Mouse (Mus musculus): ENCODE measurements around the gene Lgi2. TPM values are rescaled to one million over a fixed set of nuclear protein-coding genes. Genes with fewer than 3 reads are reported as not detected.
A peak's percentile ranks its signal among the peaks of the same experiment; 100 is the strongest.

Lgi2 gene
- polyA plus RNA-seq (2016; fragmentation: Nextera tagmentation; extraction: Ambion mirVana), result 1.8 TPM in 2 replicates

- Histone ChIP-seq H3K27ac (no peak within 1 kb of the TSS), H3K36me3 (no peaks in the 10 kb centered on the region), H3K4me1 (peaks cover 12% of the 10 kb centered on the region), H3K4me3 (peak within 1 kb of the TSS; percentile 68), H3K27me3 (replicated peaks) (no peaks in the 10 kb centered on the region), H3K9ac (peak within 1 kb of the TSS; percentile 74), H3K9me3 (peaks cover 5% of the 10 kb centered on the region; the same call in 1 of the 2 replicates), H3K4me2 (replicated peaks) (peak within 1 kb of the TSS; percentile 97)
- ATAC-seq (ENCODE audit: low FRiP score, low read depth), result peak; percentile 84
- under 1% methylated on average over 73 of the region's 83 CpGs for WGBS
These were observed at the start of gene Lgi2 for GRCm38 (mm10) chr5:52565813-52566531. Lgi2 (minus strand) TSS chr5:52566462.

- H3K9me3 ChIP-seq, result 0 out of 2 replicates have a peak, but pooled peaks cover 5% of the 10 kb centered on the region
- H3K27me3 ChIP-seq (replicated peaks), result no peaks in the 10 kb centered on the region
- ATAC-seq (ENCODE audit: low FRiP score, low read depth), result no peak
- no peak overlapping the region for H3K4me3 ChIP-seq
- 61% methylated on average over 9 of the region's 9 CpGs for WGBS
- no peak overlapping the region for H3K9ac ChIP-seq
- H3K4me2 ChIP-seq (replicated peaks), result no peak overlapping the region
- H3K4me1 ChIP-seq, result peaks cover 22% of the 10 kb centered on the region
- H3K27ac ChIP-seq, result no peak overlapping the region
- no peaks in the 10 kb centered on the region for H3K36me3 ChIP-seq
These were observed 49.2 kb upstream of the Lgi2 start for GRCm38 (mm10) chr5:52615421-52615820.

GRCm38 (mm10) chr5:52614686-52615085 lies 48.4 kb upstream of the Lgi2 start:
- Histone ChIP-seq H3K9ac (no peak overlapping the region), H3K4me2 (replicated peaks) (no peak overlapping the region), H3K4me3 (no peak overlapping the region), H3K36me3 (no peaks in the 10 kb centered on the region), H3K4me1 (peaks cover 22% of the 10 kb centered on the region), H3K27ac (no peak overlapping the region), H3K9me3 (0 out of 2 replicates have a peak, but pooled peaks cover 5% of the 10 kb centered on the region), H3K27me3 (replicated peaks) (no peaks in the 10 kb centered on the region)
- ATAC-seq (ENCODE audit: low FRiP score, low read depth), result no peak
- WGBS, result 72% methylated on average over 4 of the region's 4 CpGs

GRCm38 (mm10) chr5:52612776-52613175 lies 46.5 kb upstream of the Lgi2 start:
- H3K4me1 ChIP-seq, result peaks cover 10% of the 10 kb centered on the region; the same call in 1 of the 2 replicates
- H3K4me3 ChIP-seq, result no peak overlapping the region
- ATAC-seq (ENCODE audit: low FRiP score, low read depth), result no peak
- H3K4me2 ChIP-seq (replicated peaks), result no peak overlapping the region
- no peak overlapping the region for H3K27ac ChIP-seq
- no peaks in the 10 kb centered on the region for H3K27me3 ChIP-seq (replicated peaks)
- WGBS, result 93% methylated on average over 6 of the region's 8 CpGs
- H3K9me3 ChIP-seq, result 0 out of 2 replicates have a peak, but pooled peaks cover 5% of the 10 kb centered on the region
- H3K36me3 ChIP-seq, result no peaks in the 10 kb centered on the region
- no peak overlapping the region for H3K9ac ChIP-seq

GRCm38 (mm10) chr5:52611315-52611895 lies 45.1 kb upstream of the Lgi2 start:
- no peak for ATAC-seq (ENCODE audit: low FRiP score, low read depth)
- 79% methylated on average over 10 of the region's 10 CpGs for WGBS
- Histone ChIP-seq H3K36me3 (no peaks in the 10 kb centered on the region), H3K27me3 (replicated peaks) (no peaks in the 10 kb centered on the region), H3K4me3 (no peak overlapping the region), H3K9me3 (0 out of 2 replicates have a peak, but pooled peaks cover 5% of the 10 kb centered on the region), H3K4me1 (peaks cover 4% of the 10 kb centered on the region; the same call in 1 of the 2 replicates), H3K27ac (no peak overlapping the region), H3K9ac (no peak overlapping the region), H3K4me2 (replicated peaks) (no peak overlapping the region)

- ATAC-seq (ENCODE audit: low FRiP score, low read depth), result no peak
- 0 out of 2 replicates have a peak, but pooled peaks cover 2% of the 10 kb centered on the region for H3K4me1 ChIP-seq
- no peaks in the 10 kb centered on the region for H3K36me3 ChIP-seq
- 0 out of 2 replicates have a peak, but pooled peaks cover 5% of the 10 kb centered on the region for H3K9me3 ChIP-seq
- no peak overlapping the region for H3K4me3 ChIP-seq
- no peak overlapping the region for H3K9ac ChIP-seq
- WGBS, result 53% methylated on average over 4 of the region's 4 CpGs
- H3K27ac ChIP-seq, result no peak overlapping the region
- no peaks in the 10 kb centered on the region for H3K27me3 ChIP-seq (replicated peaks)
- H3K4me2 ChIP-seq (replicated peaks), result no peak overlapping the region
These were observed 44.0 kb upstream of the Lgi2 start for GRCm38 (mm10) chr5:52610306-52610705.

DNA sequence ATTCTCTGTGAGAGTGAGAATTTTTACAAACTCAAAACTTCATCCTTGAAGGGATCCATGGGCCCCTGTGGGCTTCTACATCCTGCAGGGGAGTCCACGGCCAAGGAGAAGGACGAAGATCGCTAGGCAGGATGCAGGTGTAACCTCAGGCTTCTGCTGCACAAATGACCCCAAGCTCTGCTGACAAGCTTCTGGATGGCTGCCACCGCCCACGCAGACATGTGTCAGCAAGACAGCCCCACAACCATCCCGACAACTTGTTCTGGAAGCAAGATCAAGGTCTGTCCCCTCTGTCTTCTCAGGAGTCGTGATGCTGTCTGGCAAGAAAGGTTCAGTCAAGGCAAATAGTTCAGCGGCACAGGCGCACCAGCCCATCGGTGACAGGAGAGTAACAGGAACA lies 43.4 kb upstream of the Lgi2 start:
- WGBS, result 92% methylated on average over 10 of the region's 10 CpGs
- H3K9ac ChIP-seq, result no peak overlapping the region
- no peak overlapping the region for H3K27ac ChIP-seq
- H3K4me2 ChIP-seq (replicated peaks), result no peak overlapping the region
- H3K4me3 ChIP-seq, result no peak overlapping the region
- 0 out of 2 replicates have a peak, but pooled peaks cover 5% of the 10 kb centered on the region for H3K9me3 ChIP-seq
- no peaks in the 10 kb centered on the region for H3K36me3 ChIP-seq
- no peak for ATAC-seq (ENCODE audit: low FRiP score, low read depth)
- H3K27me3 ChIP-seq (replicated peaks), result no peaks in the 10 kb centered on the region
- no peaks in the 10 kb centered on the region for H3K4me1 ChIP-seq

DNA sequence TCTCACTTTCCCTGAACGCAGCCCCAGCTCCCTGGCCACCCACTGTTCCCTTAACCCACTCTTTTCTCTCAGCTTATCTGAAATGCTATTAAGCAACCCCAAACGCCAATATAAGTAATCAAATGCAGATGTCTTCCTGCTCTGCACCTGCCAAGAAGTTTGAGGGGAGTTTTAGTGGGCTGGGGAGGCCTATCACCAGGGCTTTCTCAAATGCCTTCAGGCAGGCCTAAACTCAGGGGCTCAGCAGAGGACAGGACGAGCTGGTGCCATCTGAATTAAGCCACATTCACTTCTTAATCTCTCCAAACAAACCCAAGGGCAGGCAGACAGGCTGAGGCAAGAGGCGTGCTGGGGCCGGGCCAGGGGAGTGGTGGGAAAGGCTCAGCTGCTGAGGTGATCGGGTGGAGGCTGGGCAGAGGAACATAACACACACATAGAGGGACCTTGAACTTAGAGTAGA lies 38.4 kb upstream of the Lgi2 start:
- Histone ChIP-seq H3K9me3 (no peaks in the 10 kb centered on the region), H3K9ac (no peak overlapping the region), H3K4me3 (no peak overlapping the region), H3K4me1 (no peaks in the 10 kb centered on the region), H3K27me3 (replicated peaks) (no peaks in the 10 kb centered on the region), H3K36me3 (no peaks in the 10 kb centered on the region), H3K27ac (no peak overlapping the region), H3K4me2 (replicated peaks) (no peak overlapping the region)
- 54% methylated on average over 6 of the region's 6 CpGs for WGBS
- no peak for ATAC-seq (ENCODE audit: low FRiP score, low read depth)

DNA sequence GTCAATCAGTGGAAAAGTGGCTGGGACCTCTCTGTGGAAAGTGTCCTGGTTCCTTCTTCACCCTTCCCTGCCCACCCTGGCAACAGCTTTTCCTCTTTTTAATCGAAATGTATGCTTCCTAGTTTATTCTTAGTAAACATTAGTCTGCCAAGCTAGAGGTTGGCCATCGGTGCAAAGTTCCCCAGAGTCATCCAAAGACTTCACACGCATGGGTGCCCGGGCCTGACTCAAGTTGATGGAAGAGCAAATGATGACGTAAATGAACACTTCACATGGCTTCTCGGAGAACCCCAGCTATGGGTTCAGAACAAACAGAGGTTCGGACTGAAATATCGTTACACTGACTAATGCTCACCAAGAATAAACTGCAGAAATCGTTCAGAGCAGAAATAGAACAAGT lies 24.4 kb upstream of the Lgi2 start:
- H3K4me2 ChIP-seq (replicated peaks), result no peak overlapping the region
- H3K9ac ChIP-seq, result no peak overlapping the region
- no peaks in the 10 kb centered on the region for H3K4me1 ChIP-seq
- no peaks in the 10 kb centered on the region for H3K9me3 ChIP-seq
- H3K27ac ChIP-seq, result no peak overlapping the region
- no peaks in the 10 kb centered on the region for H3K36me3 ChIP-seq
- H3K27me3 ChIP-seq (replicated peaks), result no peaks in the 10 kb centered on the region
- WGBS, result 90% methylated on average over 9 of the region's 9 CpGs
- no peak for ATAC-seq (ENCODE audit: low FRiP score, low read depth)
- no peak overlapping the region for H3K4me3 ChIP-seq

DNA sequence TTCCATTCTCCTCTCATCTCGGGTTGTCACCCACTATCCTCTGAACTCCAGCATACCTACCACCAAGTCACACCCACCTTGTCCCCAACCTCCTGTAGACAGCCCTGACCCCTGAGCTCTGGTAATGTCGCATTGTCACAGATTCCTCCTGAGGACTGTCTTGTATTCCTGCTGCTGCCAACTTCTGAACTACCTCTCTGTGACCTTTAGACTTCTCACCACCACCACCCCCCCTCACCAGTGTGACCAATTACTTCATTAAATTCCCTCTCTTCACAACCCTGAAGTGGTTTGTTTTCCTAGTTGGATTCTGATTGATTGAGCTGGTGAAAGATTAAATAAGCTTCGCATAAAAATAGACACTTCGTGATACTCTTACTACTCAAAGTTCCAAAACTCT lies 22.4 kb upstream of the Lgi2 start:
- Histone ChIP-seq H3K4me3 (no peak overlapping the region), H3K9me3 (no peaks in the 10 kb centered on the region), H3K27ac (no peak overlapping the region), H3K9ac (no peak overlapping the region), H3K4me1 (no peaks in the 10 kb centered on the region), H3K27me3 (replicated peaks) (no peaks in the 10 kb centered on the region), H3K36me3 (no peaks in the 10 kb centered on the region), H3K4me2 (replicated peaks) (no peak overlapping the region)
- 83% methylated on average over 4 of the region's 4 CpGs for WGBS
- ATAC-seq (ENCODE audit: low FRiP score, low read depth), result no peak

GRCm38 (mm10) chr5:52587291-52587733 lies 21.1 kb upstream of the Lgi2 start:
- H3K27ac ChIP-seq, result no peak overlapping the region
- WGBS, result 88% methylated on average over 9 of the region's 9 CpGs
- H3K9me3 ChIP-seq, result no peaks in the 10 kb centered on the region
- H3K4me1 ChIP-seq, result no peaks in the 10 kb centered on the region
- no peak overlapping the region for H3K4me3 ChIP-seq
- no peak overlapping the region for H3K4me2 ChIP-seq (replicated peaks)
- ATAC-seq (ENCODE audit: low FRiP score, low read depth), result no peak
- no peaks in the 10 kb centered on the region for H3K27me3 ChIP-seq (replicated peaks)
- no peak overlapping the region for H3K9ac ChIP-seq
- H3K36me3 ChIP-seq, result no peaks in the 10 kb centered on the region

DNA sequence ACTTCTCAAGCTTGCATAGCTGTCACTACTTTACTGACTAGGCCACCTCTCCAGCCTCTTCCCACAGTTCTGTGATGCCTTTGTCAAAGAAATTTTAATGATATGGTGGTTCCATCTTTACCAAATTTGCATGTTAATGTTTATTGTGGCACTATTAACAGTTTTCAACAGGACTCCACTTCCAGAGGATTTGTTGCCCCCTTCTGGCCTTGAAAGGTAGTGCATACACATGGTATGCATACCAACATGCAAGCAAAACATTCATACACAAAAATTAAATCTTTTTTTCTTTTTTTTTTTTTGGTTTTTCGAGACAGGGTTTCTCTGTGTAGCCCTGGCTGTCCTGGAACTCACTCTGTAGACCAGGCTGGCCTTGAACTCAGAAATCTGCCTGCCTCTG lies 6.3 kb upstream of the Lgi2 start:
- Histone ChIP-seq H3K9ac (no peak overlapping the region), H3K9me3 (peaks cover 12% of the 10 kb centered on the region), H3K27ac (no peak overlapping the region), H3K4me2 (replicated peaks) (no peak overlapping the region), H3K27me3 (replicated peaks) (no peaks in the 10 kb centered on the region), H3K4me1 (no peaks in the 10 kb centered on the region), H3K4me3 (no peak overlapping the region), H3K36me3 (no peaks in the 10 kb centered on the region)
- WGBS, result 40% methylated on average over 1 of the region's 1 CpGs
- no peak for ATAC-seq (ENCODE audit: low FRiP score, low read depth)

Measured in neural tube, embryonic 12.5 days (tissue).